Mouse (Mus musculus) liver, adult 2 months (tissue): ENCODE measurements around the gene C2cd3.

ENCODE experiments used
- CTCF ChIP-seq: fragments of 200-500 bp; IDR thresholded peaks from 2 replicates; pipeline ENCODE4 v1.5.1; 2011; ENCODE audit warnings: low read depth, low read length, control low read depth
- POLR2A ChIP-seq: fragments of 200-500 bp; IDR thresholded peaks from 2 replicates; pipeline ENCODE4 v1.6.1; 2011; ENCODE audit warnings: low read length, control low read depth; ENCODE audit not compliant: insufficient read depth; ENCODE audit errors: extremely low read depth

DNA sequence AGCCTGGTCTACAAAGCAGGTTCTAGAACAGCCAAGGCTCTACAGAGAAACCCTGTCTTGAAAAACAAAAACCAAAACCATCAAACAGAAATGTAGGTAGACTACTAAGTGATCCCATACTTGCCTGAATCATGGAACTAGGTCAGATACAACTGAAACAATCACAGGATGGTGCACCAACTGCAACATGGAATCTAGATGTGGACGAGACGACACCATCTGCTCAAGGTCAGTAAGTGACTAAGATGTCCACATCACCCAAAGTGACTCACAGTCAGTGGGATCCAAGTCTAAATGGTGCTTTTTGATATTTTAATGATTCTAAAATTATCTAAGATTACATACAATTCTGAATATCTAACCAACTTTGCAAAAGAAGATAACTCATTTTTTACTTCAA is 36.1 kb upstream of the C2cd3 start:
- TF ChIP-seq POLR2A (no peak), CTCF (no peak)
